Mouse (Mus musculus) G1E-ER4 (cell line): ENCODE measurements around the gene Zfp575. TPM values are rescaled to one million over a fixed set of nuclear protein-coding genes. Genes with fewer than 3 reads are reported as not detected.

Experiments used
- GATA1 ChIP-seq: IDR thresholded peaks from one replicate; pipeline ENCODE4 v1.8.0; 2012; ENCODE audit warnings: low read length, inconsistent platforms
- polyA plus RNA-seq: library from polyadenylated mRNA; stranded (reverse); fragments of >175 nt; gene quantifications from 2 replicates; pipeline ENCODE4 v1.2.3, GENCODE M21; 2012

Zfp575 gene
- polyA plus RNA-seq, 1 experiment = not detected

DNA sequence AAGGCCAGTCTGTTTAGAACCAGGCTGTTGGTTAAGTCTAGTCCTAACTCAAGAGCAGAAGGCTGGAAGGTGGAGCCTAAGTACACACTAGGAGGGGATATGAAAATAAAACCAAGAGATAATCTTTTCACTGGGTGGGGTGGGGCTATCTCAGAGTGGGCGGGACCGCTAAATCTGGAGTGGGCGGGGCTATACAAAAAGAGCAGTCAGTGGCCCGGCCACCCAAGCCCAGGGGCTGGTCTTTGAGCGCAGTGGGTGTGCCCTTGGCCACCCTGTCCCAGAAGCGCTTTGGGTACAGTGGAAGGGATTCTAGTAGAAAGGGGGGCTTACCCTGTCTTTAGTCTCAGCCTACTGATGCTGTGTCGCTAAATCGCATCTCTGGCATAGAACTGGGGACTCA, 613 bp downstream of the Zfp575 start:
- no peak for TF ChIP-seq GATA1

DNA sequence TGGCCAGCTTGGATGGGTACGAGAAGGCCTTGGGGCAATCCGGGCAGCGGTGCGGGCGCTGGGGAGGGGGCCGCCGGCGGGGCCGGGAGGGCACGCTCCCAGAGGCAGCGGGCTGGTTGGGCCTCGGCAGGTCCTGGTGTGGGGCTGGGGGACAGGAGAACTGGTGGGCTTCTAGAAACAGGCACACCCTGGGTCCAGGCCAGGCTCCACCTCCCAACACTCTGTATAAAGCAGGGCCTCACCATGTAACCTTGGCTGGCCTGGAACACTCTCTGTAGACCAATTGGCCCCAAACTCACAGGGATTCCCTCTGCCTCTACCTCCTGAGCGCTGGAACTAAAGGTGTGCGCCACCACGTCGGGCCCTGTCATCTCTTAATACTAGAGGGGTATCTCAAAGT, 1.4 kb downstream of the Zfp575 start:
- TF ChIP-seq GATA1 = no peak

- no peak for TF ChIP-seq GATA1
These were observed 2.6 kb downstream of the Zfp575 start for GRCm38 (mm10) chr7:24584876-24585275.

GRCm38 (mm10) chr7:24577811-24578210, 9.6 kb downstream of the Zfp575 start:
- TF ChIP-seq GATA1 = no peak

GRCm38 (mm10) chr7:24574224-24574796, 13.1 kb downstream of the Zfp575 start:
- no peak for TF ChIP-seq GATA1

- no peak for TF ChIP-seq GATA1
These were observed 15.0 kb downstream of the Zfp575 start for GRCm38 (mm10) chr7:24572455-24572854.

DNA sequence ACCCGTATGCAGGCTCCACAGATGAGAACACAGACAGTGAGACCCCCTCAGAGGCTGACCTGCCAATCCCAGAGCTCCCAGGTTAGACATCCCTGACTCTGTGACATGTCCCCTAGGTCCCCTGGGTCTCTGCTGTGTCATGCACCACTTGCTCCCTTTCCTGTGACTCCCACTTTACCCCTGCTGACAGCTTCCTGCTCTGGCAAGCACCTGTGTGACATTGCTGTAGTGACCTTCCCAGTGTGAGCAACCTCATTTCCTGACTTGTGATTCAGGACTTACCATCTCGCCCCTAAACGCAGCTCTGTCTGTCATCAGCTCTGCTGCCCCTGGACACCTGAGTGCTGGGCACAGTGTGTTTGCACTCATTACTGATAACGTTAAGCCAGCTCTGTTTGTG, 16.4 kb downstream of the Zfp575 start:
- TF ChIP-seq GATA1 = no peak

DNA sequence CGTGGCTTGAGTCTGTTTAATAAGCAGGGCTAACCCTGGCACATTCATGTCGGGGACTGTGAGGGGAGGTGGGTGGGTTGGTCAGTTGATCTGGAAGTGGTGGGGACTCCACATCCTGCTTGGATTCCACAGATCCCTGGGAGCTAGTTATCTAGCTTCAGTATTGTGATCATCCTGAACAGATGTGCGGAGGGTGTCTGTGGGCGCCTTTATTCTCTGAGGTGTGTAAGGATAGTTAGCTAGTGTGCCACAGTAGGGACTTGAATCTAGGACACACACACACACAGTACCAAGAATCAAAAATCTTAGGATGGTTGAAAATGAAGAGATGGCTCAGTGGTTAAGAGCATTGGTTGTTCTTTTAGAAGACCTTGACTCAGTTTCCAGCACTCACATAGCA, 18.9 kb downstream of the Zfp575 start:
- no peak for TF ChIP-seq GATA1

GRCm38 (mm10) chr7:24566206-24566605, 21.2 kb downstream of the Zfp575 start:
- no peak for TF ChIP-seq GATA1

DNA sequence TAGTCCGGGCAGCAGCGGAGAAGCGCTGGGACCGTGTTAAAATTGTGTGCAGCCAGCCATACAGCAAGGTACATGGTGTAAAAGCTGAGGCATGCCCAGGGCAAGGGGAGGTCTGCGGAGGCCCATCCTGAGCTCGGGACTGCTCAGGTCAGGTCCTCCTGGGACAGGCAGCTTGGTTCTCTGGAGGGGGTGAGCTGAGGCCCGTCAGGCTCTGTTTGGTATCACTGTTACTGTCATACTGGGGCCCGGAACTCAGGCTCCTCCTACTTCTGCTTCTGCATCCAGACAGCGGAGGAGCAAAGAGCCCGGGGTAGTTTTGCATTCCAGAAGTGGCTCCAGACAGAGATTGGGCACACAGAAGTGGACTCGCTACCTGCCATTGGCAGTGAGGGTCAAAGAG, 21.8 kb downstream of the Zfp575 start:
- TF ChIP-seq GATA1 = no peak

- TF ChIP-seq GATA1 = no peak
These were observed 22.7 kb downstream of the Zfp575 start for GRCm38 (mm10) chr7:24564607-24565265.

GRCm38 (mm10) chr7:24563837-24564206, 23.6 kb downstream of the Zfp575 start:
- no peak for TF ChIP-seq GATA1

DNA sequence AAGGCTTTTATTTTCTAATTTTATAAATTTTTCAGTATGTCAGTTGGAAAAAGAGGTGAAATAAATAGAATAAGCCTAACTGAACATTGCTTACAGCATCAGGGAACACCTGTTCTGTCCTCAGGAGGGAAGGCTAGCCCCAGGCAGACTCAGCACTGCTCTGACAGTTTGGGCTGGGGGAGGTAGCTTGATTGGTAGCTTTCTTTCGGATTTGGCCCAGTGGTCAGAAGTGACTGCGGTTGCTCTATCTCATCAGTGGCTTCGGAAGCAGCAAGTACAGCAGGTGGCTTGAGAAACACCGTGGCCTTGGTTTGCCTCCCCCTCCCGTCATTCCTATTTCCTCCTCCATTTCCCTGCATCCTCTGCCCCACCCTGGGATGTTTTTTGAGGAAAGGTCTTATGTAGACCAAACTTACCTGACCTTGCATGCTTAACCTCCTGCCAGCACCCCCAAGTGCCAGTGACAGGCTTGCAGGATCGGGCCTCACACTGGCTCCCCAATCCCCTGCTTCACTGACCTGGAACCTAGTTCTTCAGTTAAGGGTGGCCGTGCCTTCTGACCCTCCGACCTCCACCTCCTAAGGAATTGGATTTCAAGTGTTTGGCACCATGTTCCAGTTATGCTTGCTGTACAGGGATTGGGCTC, 24.1 kb downstream of the Zfp575 start:
- no peak for TF ChIP-seq GATA1

GRCm38 (mm10) chr7:24561450-24561849, 26.0 kb downstream of the Zfp575 start:
- no peak for TF ChIP-seq GATA1

GRCm38 (mm10) chr7:24555786-24556185, 31.7 kb downstream of the Zfp575 start:
- no peak for TF ChIP-seq GATA1

GRCm38 (mm10) chr7:24551985-24552759, 35.3 kb downstream of the Zfp575 start:
- TF ChIP-seq GATA1 = no peak
